Mouse (Mus musculus) ES-E14 (cell line): ENCODE measurements at regions not wholly inside any gene's neighbourhood (a gene's known extent, or its start where the extent isn't known, plus 50 kb on each side); places are given as distances from the start of the nearest gene placed in this dataset.
"Not testable (repeated sequence)": the region's sequence is repeated elsewhere in the genome, so short reads cannot be mapped to it uniquely, and the experiment has no call there.

Experiments used
- DNase-seq: peaks from one replicate; pipeline ENCODE4 v3.0.0-alpha.2; 2013; ENCODE audit warnings: low read depth, low spot score
- H3K27ac ChIP-seq: 2 replicates; pipeline ENCODE4 v1.5.1; 2012; ENCODE audit warnings: low read depth, mild to moderate bottlenecking, low read length, moderate library complexity, mixed read lengths; ENCODE audit not compliant: poor library complexity, insufficient read depth, severe bottlenecking
- H3K36me3 ChIP-seq: 2 replicates; pipeline ENCODE4 v1.6.1; 2012; ENCODE audit warnings: mild to moderate bottlenecking, low read length, moderate library complexity, mixed read lengths; ENCODE audit not compliant: control insufficient read depth, poor library complexity, insufficient read depth, severe bottlenecking
- H3K4me1 ChIP-seq, 2 experiments: fragments of 150-350 bp in 1 of 2; sonication (generic) in 1 of 2; 2 replicates each; pipeline ENCODE4 v1.6.1; 2012; ENCODE audit warnings: low read length in 2 of 2, mild to moderate bottlenecking in 1 of 2, mixed read lengths in 1 of 2; ENCODE audit not compliant: control insufficient read depth in 2 of 2, insufficient read depth in 2 of 2, poor library complexity in 1 of 2
- H3K4me3 ChIP-seq, 2 experiments: fragments of 150-350 bp in 1 of 2; sonication (generic) in 1 of 2; 2 replicates each; pipeline ENCODE4 v1.5.1; 2012; ENCODE audit warnings: low read length in 2 of 2, low read depth in 1 of 2, mild to moderate bottlenecking in 1 of 2, mixed read lengths in 1 of 2; ENCODE audit not compliant: insufficient read depth in 1 of 2, poor library complexity in 1 of 2, severe bottlenecking in 1 of 2
- H3K9ac ChIP-seq: 2 replicates; pipeline ENCODE4 v1.6.1; 2012; ENCODE audit warnings: low read depth, mild to moderate bottlenecking, low read length, mixed read lengths; ENCODE audit not compliant: poor library complexity, insufficient read depth, severe bottlenecking
- H3K9me3 ChIP-seq: fragments of 150-350 bp; sonication (generic); 2 replicates; pipeline ENCODE4 v1.6.1; 2012; ENCODE audit warnings: low read depth, mild to moderate bottlenecking, low read length; ENCODE audit not compliant: control insufficient read depth, insufficient read depth
- CHD2 ChIP-seq: IDR thresholded peaks from 2 replicates; pipeline ENCODE4 v1.6.1; 2014; ENCODE audit warnings: mild to moderate bottlenecking, low read depth, low read length, inconsistent platforms
- HCFC1 ChIP-seq: IDR thresholded peaks from 2 replicates; pipeline ENCODE4 v1.6.1; 2012; ENCODE audit warnings: low read length, inconsistent platforms, borderline replicate concordance; ENCODE audit not compliant: insufficient read depth
- MAFK ChIP-seq: IDR thresholded peaks from 2 replicates; pipeline ENCODE4 v1.6.1; 2014; ENCODE audit warnings: mild to moderate bottlenecking, low read depth, low read length, inconsistent platforms; ENCODE audit not compliant: insufficient read depth
- ZC3H11A ChIP-seq: IDR thresholded peaks from 2 replicates; pipeline ENCODE4 v1.6.1; 2012; ENCODE audit warnings: low read depth, mild to moderate bottlenecking, inconsistent platforms, low read length, borderline replicate concordance
- ZNF384 ChIP-seq: IDR thresholded peaks from 2 replicates; pipeline ENCODE4 v1.6.1; 2012; ENCODE audit warnings: low read depth, low read length, inconsistent platforms
- in situ Hi-C, 2 experiments: fragments of 600-800 bp; cut with MboI; formaldehyde crosslinking; loops; one replicate each; pipeline ENCODE4 v1.15.1; 2025; ENCODE audit warnings: low sequenced_read_pairs in 2 of 2, inconsistent platforms in 1 of 2; ENCODE audit not compliant: unreplicated experiment in 2 of 2

DNA sequence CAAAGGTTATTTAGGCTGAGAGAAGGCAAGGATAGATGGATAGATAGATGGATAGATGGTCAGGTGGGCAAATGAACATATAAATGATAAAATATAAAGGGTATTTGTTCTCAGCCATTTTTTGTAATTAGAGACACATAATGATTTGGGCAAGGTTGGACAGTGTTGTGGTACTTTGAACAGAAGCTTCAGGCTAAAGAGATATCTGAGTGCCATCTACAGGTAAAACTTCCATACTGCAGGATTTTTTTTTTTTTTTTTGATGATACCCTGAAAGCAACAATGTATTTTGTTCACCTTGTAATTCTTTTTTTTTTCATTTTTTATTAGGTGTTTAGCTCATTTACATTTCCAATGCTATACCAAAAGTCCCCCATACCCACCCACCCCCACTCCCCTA is 110.1 kb upstream of the Trabd2b start:
- Histone ChIP-seq H3K27ac (no peak overlapping the region), H3K4me3 (no peak overlapping the region), H3K4me1 (no peaks in the 10 kb centered on the region), H3K9me3 (no peaks in the 10 kb centered on the region), H3K9ac (no peak overlapping the region), H3K36me3 (no peaks in the 10 kb centered on the region)
- DNase-seq = no peak
- TF ChIP-seq MAFK (no peak), HCFC1 (no peak), ZNF384 (no peak), CHD2 (no peak), ZC3H11A (no peak)
- in situ Hi-C loops = loop anchor here (10.0 kb wide), 1 partner anchor 852 kb away; no protein-coding TSS in a partner anchor

- DNase-seq, H3K9me3 ChIP-seq, H3K27ac ChIP-seq, H3K4me1 ChIP-seq, H3K4me3 ChIP-seq, H3K9ac ChIP-seq, H3K36me3 ChIP-seq: not testable (repeated sequence)
- in situ Hi-C loops = loop anchor here (10.0 kb wide), 1 partner anchor 854 kb away; no protein-coding TSS in a partner anchor
Observed at GRCm38 (mm10) chr4:114298517-114298916, 108.0 kb upstream of the Trabd2b start.

GRCm38 (mm10) chr4:114300390-114301012 is 106.0 kb upstream of the Trabd2b start:
- in situ Hi-C loops = loop anchor here in 1 of 2 experiments (10.0 kb wide), 1 partner anchor 1516 kb away; no protein-coding TSS in a partner anchor
- no peak for TF ChIP-seq CHD2
- no peak for TF ChIP-seq ZNF384
- no peak for TF ChIP-seq MAFK
- TF ChIP-seq ZC3H11A = no peak
- TF ChIP-seq HCFC1 = no peak
- DNase-seq = no peak
- Histone ChIP-seq H3K9me3 (no peaks in the 10 kb centered on the region), H3K4me3 (no peak overlapping the region), H3K27ac (no peak overlapping the region), H3K9ac (no peak overlapping the region), H3K4me1 (no peaks in the 10 kb centered on the region), H3K36me3 (no peaks in the 10 kb centered on the region)

DNA sequence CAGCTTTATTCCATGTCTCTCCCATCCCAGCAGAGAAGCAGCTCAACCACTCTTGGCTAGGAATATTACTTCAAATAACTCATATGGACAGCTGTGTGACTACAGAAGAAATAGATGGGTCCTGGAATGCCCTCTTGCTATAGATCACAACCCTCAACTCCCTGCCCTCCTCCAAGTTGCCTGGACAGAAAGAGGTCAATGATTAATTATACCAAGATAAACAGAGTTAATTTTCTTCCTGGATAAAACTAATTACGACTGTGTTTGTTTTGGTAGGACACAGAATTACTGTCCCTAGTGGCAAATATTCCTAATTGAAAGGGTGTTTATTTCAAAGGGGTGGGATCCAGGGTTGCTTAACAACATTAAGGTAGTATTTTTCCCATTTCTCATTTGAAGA is 101.9 kb upstream of the Trabd2b start:
- H3K36me3 ChIP-seq = no peaks in the 10 kb centered on the region
- no peak for TF ChIP-seq CHD2
- no peak for TF ChIP-seq MAFK
- no peak for TF ChIP-seq HCFC1
- no peak for TF ChIP-seq ZC3H11A
- TF ChIP-seq ZNF384 = no peak
- no peaks in the 10 kb centered on the region for H3K9me3 ChIP-seq
- in situ Hi-C loops = loop anchor here (5.0 to 10.0 kb wide), 2 partner anchors 1517 to 1520 kb away; no protein-coding TSS in a partner anchor
- no peak overlapping the region for H3K27ac ChIP-seq
- no peak overlapping the region for H3K4me3 ChIP-seq
- DNase-seq = no peak
- H3K4me1 ChIP-seq = no peaks in the 10 kb centered on the region
- no peak overlapping the region for H3K9ac ChIP-seq

DNA sequence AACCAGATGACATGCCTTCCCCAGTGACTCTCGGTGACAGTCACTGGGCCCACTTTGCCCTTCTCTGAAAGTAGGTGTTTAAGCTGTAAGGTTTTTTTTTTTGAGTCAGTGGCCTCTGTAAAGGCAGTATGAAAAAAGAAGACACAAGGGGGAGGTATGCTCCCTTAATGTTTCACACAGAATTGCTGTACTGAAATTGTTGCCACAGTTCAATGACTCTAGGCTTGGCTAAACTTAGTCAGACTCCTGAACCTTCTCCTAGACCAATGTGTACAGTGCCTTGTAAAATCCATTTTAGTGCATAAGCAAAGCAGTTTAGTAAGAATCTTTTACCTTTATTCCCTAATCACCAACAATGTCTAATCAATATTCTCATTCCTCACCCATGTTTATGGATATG is 99.0 kb upstream of the Trabd2b start:
- H3K4me3 ChIP-seq = no peak overlapping the region
- no peaks in the 10 kb centered on the region for H3K9me3 ChIP-seq
- H3K27ac ChIP-seq = no peak overlapping the region
- in situ Hi-C loops = loop anchor here (5.0 to 10.0 kb wide), 2 partner anchors 1520 to 1523 kb away; no protein-coding TSS in a partner anchor
- H3K36me3 ChIP-seq = no peaks in the 10 kb centered on the region
- no peaks in the 10 kb centered on the region for H3K4me1 ChIP-seq
- no peak for TF ChIP-seq ZC3H11A
- no peak for TF ChIP-seq MAFK
- TF ChIP-seq ZNF384 = no peak
- no peak for TF ChIP-seq HCFC1
- no peak for TF ChIP-seq CHD2
- DNase-seq = no peak
- H3K9ac ChIP-seq = no peak overlapping the region
